Mouse (Mus musculus) neural tube, embryonic 15.5 days (tissue): ENCODE results near the gene Ahdc1. TPM values are rescaled to one million over a fixed set of nuclear protein-coding genes. Genes with fewer than 3 reads are reported as not detected.
A peak's percentile ranks its signal among the peaks of the same experiment; 100 is the strongest.

ENCODE experiments used
- ATAC-seq: fragments of 200-750 bp; cut with Nextera tagmentation; 2 replicates; pipeline ENCODE4 v1.8.0; 2017; ENCODE audit warnings: mild to moderate bottlenecking, moderate TSS enrichment, moderate library complexity; ENCODE audit not compliant: low FRiP score
- H3K27ac ChIP-seq: fragments of 300-500 bp; sonication (generic); replicated peaks from 2 replicates; pipeline ENCODE4 v1.5.1; 2015; ENCODE audit warnings: mild to moderate bottlenecking, inconsistent platforms
- H3K27me3 ChIP-seq: fragments of 300-500 bp; sonication (generic); replicated peaks from 2 replicates; pipeline ENCODE4 v1.6.1; 2015; ENCODE audit warnings: inconsistent platforms
- H3K36me3 ChIP-seq: fragments of 300-500 bp; sonication (generic); 2 replicates; pipeline ENCODE4 v1.6.1; 2015; ENCODE audit warnings: inconsistent platforms
- H3K4me1 ChIP-seq: fragments of 300-500 bp; sonication (generic); 2 replicates; pipeline ENCODE4 v1.6.1; 2015; ENCODE audit warnings: inconsistent platforms
- H3K4me2 ChIP-seq: fragments of 300-500 bp; sonication (generic); 2 replicates; pipeline ENCODE4 v1.6.1; 2015; ENCODE audit warnings: inconsistent platforms, mild to moderate bottlenecking, moderate library complexity
- H3K4me3 ChIP-seq: fragments of 300-500 bp; sonication (generic); replicated peaks from 2 replicates; pipeline ENCODE4 v1.5.1; 2015; ENCODE audit warnings: mild to moderate bottlenecking, inconsistent platforms
- H3K9ac ChIP-seq: fragments of 300-500 bp; sonication (generic); replicated peaks from 2 replicates; pipeline ENCODE4 v1.6.1; 2015; ENCODE audit warnings: mild to moderate bottlenecking, inconsistent platforms
- H3K9me3 ChIP-seq: fragments of 300-500 bp; sonication (generic); replicated peaks from 2 replicates; pipeline ENCODE4 v1.6.1; 2016; ENCODE audit warnings: inconsistent platforms
- WGBS: fragments of 180-500 bp; shearing (Covaris S2); methylation state at CpG from one replicate; pipeline ENCODE4 v1.1.7; 2015; ENCODE audit warnings: mixed read lengths; 5-methylcytosine and 5-hydroxymethylcytosine counted together
- polyA plus RNA-seq: library from polyadenylated mRNA; unstranded; fragments of >200 nt; fragmentation: Nextera tagmentation; extraction: Ambion mirVana; gene quantifications from 2 replicates; pipeline ENCODE4 v1.2.1, GENCODE M21; 2015

Gene Ahdc1
- polyA plus RNA-seq = 11.0 TPM in 2 replicates

GRCm38 (mm10) chr4:133011028-133011820, at the start of gene Ahdc1:
Ahdc1 (plus strand) TSS chr4:133011260.
- WGBS = under 1% methylated on average over 62 of the region's 66 CpGs
- Histone ChIP-seq H3K4me2 (peak within 1 kb of the TSS; percentile 96), H3K27me3 (peaks cover 17% of the 10 kb centered on the region; the same call in 1 of the 2 replicates), H3K4me1 (peaks cover 43% of the 10 kb centered on the region), H3K4me3 (peak within 1 kb of the TSS; percentile 74), H3K9me3 (no peaks in the 10 kb centered on the region), H3K9ac (peak within 1 kb of the TSS; percentile 95), H3K36me3 (no peaks in the 10 kb centered on the region), H3K27ac (peak within 1 kb of the TSS; percentile 97)
- peak; percentile 84 for ATAC-seq

GRCm38 (mm10) chr4:132961866-132962265, 49.2 kb upstream of the Ahdc1 start:
- no peak overlapping the region for H3K9ac ChIP-seq
- 82% methylated on average over 5 of the region's 5 CpGs for WGBS
- H3K4me1 ChIP-seq = peaks cover 28% of the 10 kb centered on the region
- no peak overlapping the region for H3K4me3 ChIP-seq
- no peaks in the 10 kb centered on the region for H3K27me3 ChIP-seq
- no peak overlapping the region for H3K4me2 ChIP-seq
- no peak for ATAC-seq
- no peaks in the 10 kb centered on the region for H3K36me3 ChIP-seq
- H3K9me3 ChIP-seq = no peaks in the 10 kb centered on the region
- no peak overlapping the region for H3K27ac ChIP-seq

- Histone ChIP-seq H3K9me3 (no peaks in the 10 kb centered on the region), H3K4me3 (no peak overlapping the region), H3K4me1 (peaks cover 28% of the 10 kb centered on the region), H3K4me2 (no peak overlapping the region), H3K9ac (no peak overlapping the region), H3K36me3 (no peaks in the 10 kb centered on the region), H3K27ac (no peak overlapping the region), H3K27me3 (no peaks in the 10 kb centered on the region)
- ATAC-seq = no peak
- 94% methylated on average over 4 of the region's 4 CpGs for WGBS
Observed at GRCm38 (mm10) chr4:132962628-132963027, 48.4 kb upstream of the Ahdc1 start.

- Histone ChIP-seq H3K4me3 (no peak overlapping the region), H3K9me3 (no peaks in the 10 kb centered on the region), H3K4me2 (no peak overlapping the region), H3K36me3 (no peaks in the 10 kb centered on the region), H3K27me3 (no peaks in the 10 kb centered on the region), H3K4me1 (peaks cover 28% of the 10 kb centered on the region), H3K9ac (no peak overlapping the region), H3K27ac (no peak overlapping the region)
- WGBS = 55% methylated on average over 2 of the region's 2 CpGs
- ATAC-seq = no peak
Observed at GRCm38 (mm10) chr4:132963436-132963835, 47.6 kb upstream of the Ahdc1 start.

GRCm38 (mm10) chr4:132964064-132964463, 47.0 kb upstream of the Ahdc1 start:
- Histone ChIP-seq H3K9ac (no peak overlapping the region), H3K27ac (no peak overlapping the region), H3K27me3 (no peaks in the 10 kb centered on the region), H3K4me1 (peaks cover 22% of the 10 kb centered on the region), H3K4me3 (no peak overlapping the region), H3K36me3 (no peaks in the 10 kb centered on the region), H3K9me3 (no peaks in the 10 kb centered on the region), H3K4me2 (no peak overlapping the region)
- 34% methylated on average over 3 of the region's 3 CpGs for WGBS
- ATAC-seq = no peak

GRCm38 (mm10) chr4:132964473-132964872, 46.6 kb upstream of the Ahdc1 start:
- no peak overlapping the region for H3K4me2 ChIP-seq
- H3K4me1 ChIP-seq = peaks cover 18% of the 10 kb centered on the region
- H3K27me3 ChIP-seq = no peaks in the 10 kb centered on the region
- WGBS = 18% methylated on average over 5 of the region's 5 CpGs
- H3K27ac ChIP-seq = no peak overlapping the region
- no peak for ATAC-seq
- no peaks in the 10 kb centered on the region for H3K36me3 ChIP-seq
- no peaks in the 10 kb centered on the region for H3K9me3 ChIP-seq
- no peak overlapping the region for H3K4me3 ChIP-seq
- H3K9ac ChIP-seq = no peak overlapping the region

- Histone ChIP-seq H3K4me3 (no peak overlapping the region), H3K4me2 (no peak overlapping the region), H3K4me1 (no peaks in the 10 kb centered on the region), H3K9ac (no peak overlapping the region), H3K27me3 (peaks cover 5% of the 10 kb centered on the region; the same call in 1 of the 2 replicates), H3K36me3 (no peaks in the 10 kb centered on the region), H3K27ac (no peak overlapping the region), H3K9me3 (no peaks in the 10 kb centered on the region)
- 51% methylated on average over 6 of the region's 6 CpGs for WGBS
- no peak for ATAC-seq
Observed at GRCm38 (mm10) chr4:132968105-132968938, 42.7 kb upstream of the Ahdc1 start.

GRCm38 (mm10) chr4:132971601-132972000, 39.5 kb upstream of the Ahdc1 start:
- 73% methylated on average over 6 of the region's 6 CpGs for WGBS
- Histone ChIP-seq H3K4me3 (no peak overlapping the region), H3K4me2 (no peak overlapping the region), H3K27ac (no peak overlapping the region), H3K4me1 (peaks cover 25% of the 10 kb centered on the region), H3K36me3 (no peaks in the 10 kb centered on the region), H3K27me3 (peaks cover 28% of the 10 kb centered on the region), H3K9ac (no peak overlapping the region), H3K9me3 (no peaks in the 10 kb centered on the region)
- no peak for ATAC-seq

- Histone ChIP-seq H3K27me3 (peaks cover 28% of the 10 kb centered on the region), H3K36me3 (no peaks in the 10 kb centered on the region), H3K4me3 (no peak overlapping the region), H3K9me3 (no peaks in the 10 kb centered on the region), H3K4me1 (peaks cover 25% of the 10 kb centered on the region), H3K27ac (no peak overlapping the region), H3K4me2 (no peak overlapping the region), H3K9ac (no peak overlapping the region)
- 77% methylated on average over 3 of the region's 3 CpGs for WGBS
- no peak for ATAC-seq
Observed at GRCm38 (mm10) chr4:132972101-132972500, 39.0 kb upstream of the Ahdc1 start.

- WGBS = 13% methylated on average over 2 of the region's 2 CpGs
- Histone ChIP-seq H3K4me2 (no peak overlapping the region), H3K27ac (no peak overlapping the region), H3K36me3 (no peaks in the 10 kb centered on the region), H3K9ac (no peak overlapping the region), H3K4me1 (peaks cover 25% of the 10 kb centered on the region), H3K4me3 (no peak overlapping the region), H3K27me3 (peaks cover 31% of the 10 kb centered on the region), H3K9me3 (no peaks in the 10 kb centered on the region)
- ATAC-seq = no peak
Observed at GRCm38 (mm10) chr4:132972556-132972955, 38.5 kb upstream of the Ahdc1 start.

GRCm38 (mm10) chr4:132973186-132973585, 37.9 kb upstream of the Ahdc1 start:
- H3K4me3 ChIP-seq = no peak overlapping the region
- 34% methylated on average over 8 of the region's 8 CpGs for WGBS
- H3K27ac ChIP-seq = no peak overlapping the region
- peaks cover 32% of the 10 kb centered on the region for H3K27me3 ChIP-seq
- H3K4me2 ChIP-seq = no peak overlapping the region
- no peaks in the 10 kb centered on the region for H3K9me3 ChIP-seq
- H3K36me3 ChIP-seq = no peaks in the 10 kb centered on the region
- H3K4me1 ChIP-seq = peaks cover 25% of the 10 kb centered on the region
- no peak overlapping the region for H3K9ac ChIP-seq
- no peak for ATAC-seq
